Mouse (Mus musculus) kidney, postnatal 10 days (tissue): ENCODE measurements at regions not wholly inside any gene's neighbourhood (a gene's known extent, or its start where the extent isn't known, plus 50 kb on each side); places are given as distances from the start of the nearest gene placed in this dataset.

Experiments
- DNase-seq: peaks from one replicate; pipeline ENCODE4 v3.0.0; 2021; ENCODE audit warnings: mixed read lengths

GRCm38 (mm10) chr12:24383016-24383415 is 115.1 kb upstream of the Taf1b start:
- no peak for DNase-seq

DNA sequence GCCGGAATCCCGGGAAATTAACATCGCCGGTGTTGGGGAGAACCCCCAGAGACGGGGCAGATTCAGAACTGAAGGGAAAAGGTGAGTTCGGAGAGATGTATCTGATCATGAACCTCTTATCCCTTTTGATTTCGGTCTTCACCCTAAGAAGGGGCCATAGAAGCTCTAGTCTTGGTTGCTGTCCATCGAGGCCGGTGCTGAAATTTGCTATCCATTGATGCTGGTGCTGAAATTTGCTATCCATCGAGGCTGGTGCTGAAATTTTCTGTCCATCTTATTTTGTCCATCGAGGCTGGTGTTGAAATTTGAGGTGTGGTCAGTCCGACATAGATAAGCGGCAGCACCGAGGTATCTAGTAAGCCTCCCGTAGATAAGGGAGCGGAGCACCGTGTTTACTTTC is 73.2 kb upstream of the Taf1b start:
- peak; percentile 5 for DNase-seq
